Mouse (Mus musculus): ENCODE results near the gene Bcr. TPM values are rescaled to one million over a fixed set of nuclear protein-coding genes. Genes with fewer than 3 reads are reported as not detected.

The Bcr gene
- polyA plus RNA-seq, 1 experiment from 2014 or later = 18.5 TPM

DNA sequence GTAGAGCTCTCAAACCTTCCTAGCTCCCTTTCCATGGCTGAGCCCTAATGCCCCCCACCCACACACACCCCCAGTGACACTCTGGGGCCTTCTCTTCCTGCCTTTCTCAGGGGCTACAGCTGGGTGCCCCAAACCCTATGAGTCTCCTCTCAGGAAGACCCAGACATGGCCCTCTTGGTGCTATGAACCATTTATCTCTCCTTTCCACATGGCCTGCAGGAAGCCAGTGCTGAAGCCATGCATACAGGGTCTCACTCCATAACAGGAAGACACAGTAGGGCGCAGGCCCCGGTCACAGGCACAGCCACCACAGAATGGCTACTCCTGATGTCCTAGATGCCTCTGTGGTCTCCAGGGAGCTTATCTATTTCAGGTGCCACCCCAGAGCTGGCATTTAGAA is 43.1 kb downstream of the Bcr start:
- H3K9ac ChIP-seq (ENCODE audit: low read depth, low read length) = no peak overlapping the region

DNA sequence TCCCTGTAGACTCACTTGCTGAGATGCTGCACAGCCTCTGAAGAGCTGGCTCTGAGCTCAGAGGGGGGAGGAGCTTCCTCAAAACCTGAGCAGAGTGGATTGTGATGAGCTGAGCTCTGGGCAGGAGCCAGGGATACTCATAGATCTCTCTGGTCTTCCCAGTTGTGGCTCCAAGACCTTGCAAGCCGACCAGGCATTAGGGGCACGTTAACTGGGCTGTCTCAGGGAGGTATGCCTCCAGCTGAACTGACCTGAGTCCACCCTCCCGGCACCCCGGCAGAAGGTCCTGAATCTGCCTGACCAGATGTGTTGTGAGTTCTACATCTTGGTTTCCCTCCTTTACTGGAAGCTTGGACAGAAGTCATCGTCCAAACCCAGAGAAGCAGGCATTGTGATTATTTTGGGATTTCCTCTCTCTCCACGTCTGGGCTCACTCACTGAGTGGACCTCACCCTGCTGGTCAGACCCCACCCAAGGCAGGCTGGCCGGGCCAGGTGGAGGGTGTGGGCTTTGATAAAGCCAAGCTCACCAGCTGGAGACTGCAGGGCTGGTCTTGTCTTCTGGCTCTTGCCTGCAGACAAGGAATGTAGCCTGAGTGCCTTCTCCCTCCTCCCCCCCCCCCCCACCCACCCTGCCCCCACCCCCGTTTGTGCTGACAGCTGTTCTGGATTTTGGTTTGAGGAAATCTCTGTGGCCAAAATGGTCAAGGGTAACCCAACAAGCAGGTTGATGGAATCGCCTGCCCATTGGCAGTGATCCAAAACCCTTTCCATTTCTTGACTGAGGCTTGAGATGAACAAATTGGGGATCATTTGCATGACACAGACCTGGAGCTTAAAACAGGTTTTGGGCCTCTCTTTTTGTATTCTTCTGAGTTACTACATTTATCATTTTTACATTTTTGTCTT is 44.1 kb downstream of the Bcr start:
- H3K4me1 ChIP-seq (ENCODE audit: control insufficient read depth, insufficient read depth, low read length) = peaks cover 35% of the 10 kb centered on the region
- H3K27ac ChIP-seq (ENCODE audit: low read length) = peak overlapping the region; percentile 39
- no peak overlapping the region for H3K4me3 ChIP-seq (ENCODE audit: low read length)
- 44% methylated on average over 9 of the region's 9 CpGs for WGBS
- no peaks in the 10 kb centered on the region for H3K27me3 ChIP-seq (replicated peaks; ENCODE audit: control insufficient read depth, insufficient read depth, low read length)
- no peak overlapping the region for H3K9ac ChIP-seq (ENCODE audit: low read depth, low read length)
- peak; percentile 59 for ATAC-seq
- no peak overlapping the region for H3K4me2 ChIP-seq (ENCODE audit: low read depth, low read length)
- H3K9me3 ChIP-seq (ENCODE audit: control insufficient read depth, low read length) = no peaks in the 10 kb centered on the region
- no peaks in the 10 kb centered on the region for H3K36me3 ChIP-seq (ENCODE audit: control insufficient read depth, insufficient read depth, low read length)

More for the DNA sequence above, 43.1 kb downstream of the Bcr start:
- Histone ChIP-seq H3K9me3 (ENCODE audit: control insufficient read depth, low read length) (no peaks in the 10 kb centered on the region), H3K27ac (ENCODE audit: low read length) (0 out of 2 replicates have a peak overlapping the region, but pooled peaks have one; percentile 2), H3K4me3 (ENCODE audit: low read length) (no peak overlapping the region), H3K4me2 (ENCODE audit: low read depth, low read length) (no peak overlapping the region), H3K4me1 (ENCODE audit: control insufficient read depth, insufficient read depth, low read length) (peaks cover 35% of the 10 kb centered on the region), H3K36me3 (ENCODE audit: control insufficient read depth, insufficient read depth, low read length) (no peaks in the 10 kb centered on the region), H3K27me3 (replicated peaks; ENCODE audit: control insufficient read depth, insufficient read depth, low read length) (no peaks in the 10 kb centered on the region)
- WGBS = 90% methylated on average over 2 of the region's 2 CpGs
- ATAC-seq = no peak

DNA sequence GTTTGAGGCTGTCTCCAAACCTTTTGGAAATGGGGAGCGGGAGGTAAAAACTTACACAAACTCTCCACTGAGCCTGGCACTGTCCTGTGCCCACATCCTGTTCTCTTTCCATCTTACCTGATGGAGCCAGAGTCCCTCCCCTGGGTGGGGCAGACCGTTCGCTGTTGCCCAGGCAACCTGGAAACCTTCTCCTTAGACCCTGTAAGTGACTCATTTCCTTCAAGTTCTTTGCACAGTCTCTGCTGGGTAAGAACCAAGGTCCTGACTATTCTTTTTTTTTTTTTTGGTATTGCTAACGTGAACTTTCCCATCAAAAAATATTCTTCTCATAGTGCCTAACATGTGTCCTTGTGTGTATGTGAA is 44.7 kb downstream of the Bcr start:
- H3K9me3 ChIP-seq (ENCODE audit: control insufficient read depth, low read length) = no peaks in the 10 kb centered on the region
- 65% methylated on average over 4 of the region's 4 CpGs for WGBS

DNA sequence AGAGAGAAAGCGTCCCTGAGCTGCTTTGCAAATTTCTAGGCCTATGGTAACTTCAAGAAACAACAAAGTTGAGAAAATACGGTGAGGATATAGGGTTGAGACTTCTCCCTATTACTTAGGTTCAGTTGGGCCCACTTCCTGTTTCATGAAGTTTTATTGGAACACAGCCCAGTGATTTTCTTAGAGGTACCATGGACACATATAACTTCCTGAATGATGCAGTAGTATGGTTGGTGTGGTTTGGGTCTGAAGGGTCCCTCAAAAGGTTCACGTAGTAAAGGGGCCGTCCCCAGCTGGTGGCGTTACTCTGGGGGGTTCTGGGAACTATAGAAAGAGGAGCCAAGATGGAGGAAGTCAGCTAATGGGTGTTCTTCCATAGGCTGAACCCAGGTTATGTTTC is 45.3 kb downstream of the Bcr start:
- Histone ChIP-seq H3K27me3 (replicated peaks; ENCODE audit: control insufficient read depth, insufficient read depth, low read length) (no peaks in the 10 kb centered on the region), H3K36me3 (ENCODE audit: control insufficient read depth, insufficient read depth, low read length) (no peaks in the 10 kb centered on the region), H3K9ac (ENCODE audit: low read depth, low read length) (no peak overlapping the region), H3K9me3 (ENCODE audit: control insufficient read depth, low read length) (no peaks in the 10 kb centered on the region), H3K4me2 (ENCODE audit: low read depth, low read length) (no peak overlapping the region), H3K27ac (ENCODE audit: low read length) (no peak overlapping the region), H3K4me1 (ENCODE audit: control insufficient read depth, insufficient read depth, low read length) (peaks cover 28% of the 10 kb centered on the region), H3K4me3 (ENCODE audit: low read length) (no peak overlapping the region)
- no peak for ATAC-seq
- 88% methylated on average over 5 of the region's 5 CpGs for WGBS

More for the DNA sequence above, 44.7 kb downstream of the Bcr start:
- Histone ChIP-seq H3K27ac (ENCODE audit: low read length) (no peak overlapping the region), H3K36me3 (ENCODE audit: control insufficient read depth, insufficient read depth, low read length) (no peaks in the 10 kb centered on the region), H3K4me3 (ENCODE audit: low read length) (no peak overlapping the region), H3K9ac (ENCODE audit: low read depth, low read length) (no peak overlapping the region), H3K4me1 (ENCODE audit: control insufficient read depth, insufficient read depth, low read length) (peaks cover 33% of the 10 kb centered on the region), H3K27me3 (replicated peaks; ENCODE audit: control insufficient read depth, insufficient read depth, low read length) (no peaks in the 10 kb centered on the region), H3K4me2 (ENCODE audit: low read depth, low read length) (no peak overlapping the region)
- ATAC-seq = peak; percentile 70

- Histone ChIP-seq H3K9ac (ENCODE audit: low read depth, low read length) (no peak overlapping the region), H3K4me1 (ENCODE audit: control insufficient read depth, insufficient read depth, low read length) (peaks cover 25% of the 10 kb centered on the region), H3K9me3 (ENCODE audit: control insufficient read depth, low read length) (no peaks in the 10 kb centered on the region)
These were observed 46.6 kb downstream of the Bcr start for GRCm38 (mm10) chr10:75106940-75107381.

DNA sequence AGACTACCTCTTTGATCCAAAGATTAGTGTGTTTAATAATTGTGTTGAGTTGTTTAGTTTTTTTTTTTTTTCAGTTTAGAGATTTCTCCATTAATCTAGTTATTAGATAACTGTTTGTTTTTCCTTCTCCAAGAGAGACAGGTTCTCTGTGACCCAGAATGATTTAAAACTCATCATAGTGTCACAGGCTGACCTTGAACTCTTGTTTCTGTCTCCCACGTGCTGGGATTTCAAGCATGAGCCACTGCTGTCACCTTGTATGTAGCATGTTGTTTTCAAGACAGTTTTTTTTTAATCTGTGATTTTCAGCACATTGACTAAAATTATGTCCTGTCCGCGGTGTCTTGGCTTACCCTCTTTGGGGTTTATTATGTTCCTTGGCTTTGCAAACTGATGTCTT is 47.7 kb downstream of the Bcr start:
- H3K9me3 ChIP-seq (ENCODE audit: control insufficient read depth, low read length) = no peaks in the 10 kb centered on the region
- H3K4me3 ChIP-seq (ENCODE audit: low read length) = no peak overlapping the region
- H3K27me3 ChIP-seq (replicated peaks; ENCODE audit: control insufficient read depth, insufficient read depth, low read length) = no peaks in the 10 kb centered on the region
- H3K9ac ChIP-seq (ENCODE audit: low read depth, low read length) = no peak overlapping the region
- 73% methylated on average over 3 of the region's 3 CpGs for WGBS
- H3K4me2 ChIP-seq (ENCODE audit: low read depth, low read length) = no peak overlapping the region
- H3K27ac ChIP-seq (ENCODE audit: low read length) = no peak overlapping the region
- no peaks in the 10 kb centered on the region for H3K36me3 ChIP-seq (ENCODE audit: control insufficient read depth, insufficient read depth, low read length)
- H3K4me1 ChIP-seq (ENCODE audit: control insufficient read depth, insufficient read depth, low read length) = peaks cover 27% of the 10 kb centered on the region
- ATAC-seq = no peak

More at GRCm38 (mm10) chr10:75106940-75107381, 46.6 kb downstream of the Bcr start:
- peak overlapping the region; percentile 5; the same call in 1 of the 2 replicates for H3K27ac ChIP-seq (ENCODE audit: low read length)
- H3K4me2 ChIP-seq (ENCODE audit: low read depth, low read length) = no peak overlapping the region
- ATAC-seq = no peak
- 24% methylated on average over 5 of the region's 5 CpGs for WGBS
- no peaks in the 10 kb centered on the region for H3K36me3 ChIP-seq (ENCODE audit: control insufficient read depth, insufficient read depth, low read length)
- H3K27me3 ChIP-seq (replicated peaks; ENCODE audit: control insufficient read depth, insufficient read depth, low read length) = no peaks in the 10 kb centered on the region
- H3K4me3 ChIP-seq (ENCODE audit: low read length) = no peak overlapping the region

DNA sequence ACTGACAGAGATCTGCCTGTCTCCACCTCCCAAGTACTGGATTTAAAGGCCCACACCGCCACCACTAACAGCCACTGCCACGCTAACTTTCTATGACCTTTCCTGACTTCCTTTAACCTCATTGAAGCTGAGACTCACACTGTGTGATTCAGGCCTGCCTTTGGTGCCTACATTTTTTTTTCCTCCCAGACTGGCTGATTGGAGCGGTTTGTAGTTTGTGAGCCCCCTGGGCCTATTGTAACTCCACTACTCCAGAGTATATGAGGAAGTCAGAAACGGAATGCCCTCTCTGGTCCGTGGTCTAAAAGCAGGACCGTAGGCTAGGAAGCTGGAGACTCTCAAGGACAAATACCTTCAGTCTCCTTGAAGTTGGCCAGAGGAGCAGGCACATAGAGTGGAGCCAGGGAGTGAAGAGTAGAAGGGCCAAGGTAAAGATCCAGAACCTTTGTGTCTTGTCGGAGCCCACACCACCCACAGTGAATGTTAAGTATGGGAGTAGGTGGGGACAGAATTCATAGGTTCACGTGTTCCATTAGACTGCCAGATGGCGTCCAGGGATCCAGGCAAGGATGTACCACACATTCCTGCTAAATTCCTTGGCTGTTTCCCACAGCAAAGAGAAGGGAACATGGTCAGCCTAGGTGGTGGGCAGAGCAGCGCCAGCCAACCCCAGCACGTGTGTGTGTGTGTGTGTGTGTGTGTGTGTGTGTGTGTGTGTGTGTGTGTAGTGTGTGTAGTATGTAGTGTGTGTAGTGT is 51.2 kb downstream of the Bcr start:
- no peak for ATAC-seq
- H3K4me3 ChIP-seq (ENCODE audit: low read length) = no peak overlapping the region
- H3K9ac ChIP-seq (ENCODE audit: low read depth, low read length) = no peak overlapping the region
- H3K27me3 ChIP-seq (replicated peaks; ENCODE audit: control insufficient read depth, insufficient read depth, low read length) = no peaks in the 10 kb centered on the region
- no peaks in the 10 kb centered on the region for H3K9me3 ChIP-seq (ENCODE audit: control insufficient read depth, low read length)
- no peaks in the 10 kb centered on the region for H3K36me3 ChIP-seq (ENCODE audit: control insufficient read depth, insufficient read depth, low read length)
- H3K4me2 ChIP-seq (ENCODE audit: low read depth, low read length) = no peak overlapping the region
- H3K4me1 ChIP-seq (ENCODE audit: control insufficient read depth, insufficient read depth, low read length) = peaks cover 22% of the 10 kb centered on the region
- no peak overlapping the region for H3K27ac ChIP-seq (ENCODE audit: low read length)
- WGBS = 80% methylated on average over 11 of the region's 11 CpGs

- Histone ChIP-seq H3K9ac (ENCODE audit: low read depth, low read length) (no peak overlapping the region), H3K36me3 (ENCODE audit: control insufficient read depth, insufficient read depth, low read length) (no peaks in the 10 kb centered on the region), H3K9me3 (ENCODE audit: control insufficient read depth, low read length) (no peaks in the 10 kb centered on the region), H3K27me3 (replicated peaks; ENCODE audit: control insufficient read depth, insufficient read depth, low read length) (no peaks in the 10 kb centered on the region), H3K27ac (ENCODE audit: low read length) (no peak overlapping the region), H3K4me1 (ENCODE audit: control insufficient read depth, insufficient read depth, low read length) (peaks cover 23% of the 10 kb centered on the region), H3K4me2 (ENCODE audit: low read depth, low read length) (no peak overlapping the region), H3K4me3 (ENCODE audit: low read length) (no peak overlapping the region)
- 65% methylated on average over 3 of the region's 3 CpGs for WGBS
- no peak for ATAC-seq
These were observed 52.0 kb downstream of the Bcr start for GRCm38 (mm10) chr10:75112405-75112804.

GRCm38 (mm10) chr10:75113620-75114019 is 53.2 kb downstream of the Bcr start:
- H3K36me3 ChIP-seq (ENCODE audit: control insufficient read depth, insufficient read depth, low read length) = no peaks in the 10 kb centered on the region
- ATAC-seq = no peak
- no peak overlapping the region for H3K4me2 ChIP-seq (ENCODE audit: low read depth, low read length)
- no peak overlapping the region for H3K4me3 ChIP-seq (ENCODE audit: low read length)
- H3K4me1 ChIP-seq (ENCODE audit: control insufficient read depth, insufficient read depth, low read length) = peaks cover 23% of the 10 kb centered on the region
- 92% methylated on average over 9 of the region's 9 CpGs for WGBS
- no peak overlapping the region for H3K9ac ChIP-seq (ENCODE audit: low read depth, low read length)
- H3K9me3 ChIP-seq (ENCODE audit: control insufficient read depth, low read length) = no peaks in the 10 kb centered on the region
- no peak overlapping the region for H3K27ac ChIP-seq (ENCODE audit: low read length)
- no peaks in the 10 kb centered on the region for H3K27me3 ChIP-seq (replicated peaks; ENCODE audit: control insufficient read depth, insufficient read depth, low read length)
